Mouse (Mus musculus): ENCODE results near the gene Cyth4.
A peak's percentile ranks its signal among the peaks of the same experiment; 100 is the strongest.

The Cyth4 gene

GRCm38 (mm10) chr15:78585404-78585803 lies 11.4 kb upstream of the Cyth4 start:
- DNase-seq (ENCODE audit: low spot score in 2 of 2): no peak

- peak; percentile 62 to 76 for DNase-seq (ENCODE audit: low spot score in 2 of 2)
Measured at GRCm38 (mm10) chr15:78587050-78587994, 9.5 kb upstream of the Cyth4 start.

- DNase-seq (ENCODE audit: low spot score in 2 of 2): no peak
Measured at GRCm38 (mm10) chr15:78588049-78588448, 8.8 kb upstream of the Cyth4 start.

GRCm38 (mm10) chr15:78588900-78589299 lies 7.9 kb upstream of the Cyth4 start:
- DNase-seq (ENCODE audit: low spot score in 2 of 2): peak; percentile 34 to 73

GRCm38 (mm10) chr15:78589936-78590335 lies 6.9 kb upstream of the Cyth4 start:
- DNase-seq (ENCODE audit: low spot score in 2 of 2): no peak

- DNase-seq (ENCODE audit: low spot score in 2 of 2): no peak
Measured at GRCm38 (mm10) chr15:78590785-78591184, 6.1 kb upstream of the Cyth4 start.

- no peak for DNase-seq (ENCODE audit: low spot score in 2 of 2)
Measured at GRCm38 (mm10) chr15:78591680-78592451, 5.0 kb upstream of the Cyth4 start.

- DNase-seq (ENCODE audit: low spot score in 2 of 2): no peak
Measured at GRCm38 (mm10) chr15:78592452-78592968, 4.3 kb upstream of the Cyth4 start.

GRCm38 (mm10) chr15:78593896-78594425 lies 2.9 kb upstream of the Cyth4 start:
- DNase-seq (ENCODE audit: low spot score in 2 of 2): no peak

GRCm38 (mm10) chr15:78594831-78595230 lies 2.0 kb upstream of the Cyth4 start:
- no peak for DNase-seq (ENCODE audit: low spot score in 2 of 2)

- DNase-seq (ENCODE audit: low spot score in 2 of 2): no peak
Measured at GRCm38 (mm10) chr15:78595468-78595867, 1.4 kb upstream of the Cyth4 start.

- DNase-seq (ENCODE audit: low spot score in 2 of 2): no peak
Measured at GRCm38 (mm10) chr15:78596504-78596903, 343 bp upstream of the Cyth4 start.

- peak; percentile 37 to 41 for DNase-seq (ENCODE audit: low spot score in 2 of 2)
Measured at GRCm38 (mm10) chr15:78597729-78598128, 882 bp downstream of the Cyth4 start.

- DNase-seq (ENCODE audit: low spot score in 2 of 2): peak; percentile 45 to 74
Measured at GRCm38 (mm10) chr15:78599124-78599523, 2.3 kb downstream of the Cyth4 start.

GRCm38 (mm10) chr15:78599529-78600193 lies 2.8 kb downstream of the Cyth4 start:
- no peak for DNase-seq (ENCODE audit: low spot score in 2 of 2)

- no peak for DNase-seq (ENCODE audit: low spot score in 2 of 2)
Measured at GRCm38 (mm10) chr15:78601180-78601579, 4.3 kb downstream of the Cyth4 start.

- DNase-seq (ENCODE audit: low spot score in 2 of 2): no peak
Measured at GRCm38 (mm10) chr15:78604255-78604654, 7.4 kb downstream of the Cyth4 start.

- no peak for DNase-seq (ENCODE audit: low spot score in 2 of 2)
Measured at GRCm38 (mm10) chr15:78605371-78605791, 8.5 kb downstream of the Cyth4 start.

GRCm38 (mm10) chr15:78606059-78606458 lies 9.2 kb downstream of the Cyth4 start:
- DNase-seq (ENCODE audit: low spot score in 2 of 2): no peak

GRCm38 (mm10) chr15:78607463-78607862 lies 10.6 kb downstream of the Cyth4 start:
- DNase-seq (ENCODE audit: low spot score in 2 of 2): no peak

GRCm38 (mm10) chr15:78610705-78611462 lies 14.0 kb downstream of the Cyth4 start:
- no peak for DNase-seq (ENCODE audit: low spot score in 2 of 2)
